Mouse (Mus musculus) Patski (cell line): Measurements from ENCODE around the gene Dach1. TPM values are rescaled to one million over a fixed set of nuclear protein-coding genes. Genes with fewer than 3 reads are reported as not detected.
A peak's percentile ranks its signal among the peaks of the same experiment; 100 is the strongest.

ENCODE experiments used
- ATAC-seq: fragments of 100-300 bp; one replicate; pipeline ENCODE4 v1.8.0; 2021
- CTCF ChIA-PET: fragments of 350-600 bp; sonication (Branson Sonifier 250); formaldehyde crosslinking; loops from one replicate; lab custom pipeline; 2022; ENCODE audit warnings: inconsistent platforms; lab: Charles Lee
- POLR2A ChIA-PET: fragments of 350-600 bp; sonication (Branson Sonifier 250); formaldehyde crosslinking; loops from one replicate; lab custom pipeline; 2022; ENCODE audit warnings: antibody characterized with exemption, inconsistent platforms; lab: Charles Lee
- DNase-seq: peaks from one replicate; pipeline ENCODE4 v3.0.0-alpha.2; 2011; ENCODE audit warnings: low read depth, low spot score
- H3K27me3 ChIP-seq: fragments of 371-371 bp; one replicate; pipeline ENCODE4 v1.5.1; 2021
- CTCF ChIP-seq: fragments of 100-300 bp; IDR thresholded peaks from one replicate; pipeline ENCODE4 v1.5.1; 2021
- in situ Hi-C: fragments of 300-500 bp; cut with MboI; formaldehyde crosslinking; loops from 3 replicates; pipeline ENCODE4 v1.11.1; 2018; ENCODE audit warnings: low pct_unique_long_range_greater_than_20kb, mixed read lengths
- polyA plus RNA-seq: library from polyadenylated mRNA; unstranded; gene quantifications from one replicate; pipeline ENCODE4 v1.2.3, GENCODE M21; 2021

Gene Dach1
- polyA plus RNA-seq, 1 experiment from 2014 or later: 0.22 TPM

- in situ Hi-C loops: no loop called here
- H3K27me3 ChIP-seq: peaks cover 12% of the 10 kb centered on the region
- DNase-seq: no peak
- TF ChIP-seq CTCF: no peak
- POLR2A ChIA-PET: no interaction called here
- CTCF ChIA-PET: interaction anchor here (1.0 kb wide), 1 partner anchor 227 kb away, joined by 3 read pairs; no protein-coding TSS in a partner anchor
- ATAC-seq: no peak
Observed at GRCm38 (mm10) chr14:98077996-98078395, 91.6 kb downstream of the Dach1 start.

- ChIA-PET POLR2A (no interaction called here), CTCF (no interaction called here)
- TF ChIP-seq CTCF: no peak
- no peak for ATAC-seq
- DNase-seq: no peak
- peaks cover 2% of the 10 kb centered on the region for H3K27me3 ChIP-seq
- in situ Hi-C loops: no loop called here
Observed at GRCm38 (mm10) chr14:98073421-98074080, 96.0 kb downstream of the Dach1 start.

- ChIA-PET CTCF (no interaction called here), POLR2A (no interaction called here)
- in situ Hi-C loops: no loop called here
- ATAC-seq: no peak
- TF ChIP-seq CTCF: no peak
- DNase-seq: no peak
- H3K27me3 ChIP-seq: no peaks in the 10 kb centered on the region
Observed at GRCm38 (mm10) chr14:98072647-98073420, 96.7 kb downstream of the Dach1 start.

- ATAC-seq: no peak
- ChIA-PET CTCF (no interaction called here), POLR2A (no interaction called here)
- in situ Hi-C loops: no loop called here
- DNase-seq: no peak
- TF ChIP-seq CTCF: no peak
- H3K27me3 ChIP-seq: no peaks in the 10 kb centered on the region
Observed at GRCm38 (mm10) chr14:98071877-98072276, 97.7 kb downstream of the Dach1 start.

GRCm38 (mm10) chr14:98067273-98067905, 102.2 kb downstream of the Dach1 start:
- no peaks in the 10 kb centered on the region for H3K27me3 ChIP-seq
- TF ChIP-seq CTCF: no peak
- ChIA-PET CTCF (interaction anchor here (0.7 kb wide), 1 partner anchor 17 kb away, joined by 3 read pairs; no protein-coding TSS in a partner anchor), POLR2A (no interaction called here)
- ATAC-seq (peak; percentile 60), DNase-seq (peak; percentile 25)
- in situ Hi-C loops: no loop called here

- H3K27me3 ChIP-seq: no peaks in the 10 kb centered on the region
- TF ChIP-seq CTCF: no peak
- ATAC-seq (no peak), DNase-seq (no peak)
- ChIA-PET POLR2A (no interaction called here), CTCF (no interaction called here)
- in situ Hi-C loops: no loop called here
Observed at GRCm38 (mm10) chr14:98064190-98064589, 105.4 kb downstream of the Dach1 start.

- ChIA-PET POLR2A (no interaction called here), CTCF (no interaction called here)
- no peaks in the 10 kb centered on the region for H3K27me3 ChIP-seq
- no peak for TF ChIP-seq CTCF
- in situ Hi-C loops: no loop called here
- ATAC-seq (no peak), DNase-seq (no peak)
Observed at GRCm38 (mm10) chr14:98049329-98049728, 120.2 kb downstream of the Dach1 start.

GRCm38 (mm10) chr14:98048403-98048802, 121.2 kb downstream of the Dach1 start:
- CTCF ChIA-PET: no interaction called here
- H3K27me3 ChIP-seq: no peaks in the 10 kb centered on the region
- POLR2A ChIA-PET: no interaction called here
- in situ Hi-C loops: no loop called here
- DNase-seq (no peak), ATAC-seq (no peak)
- no peak for TF ChIP-seq CTCF

- TF ChIP-seq CTCF: no peak
- ATAC-seq: no peak
- DNase-seq: no peak
- no peaks in the 10 kb centered on the region for H3K27me3 ChIP-seq
- in situ Hi-C loops: no loop called here
- ChIA-PET CTCF (no interaction called here), POLR2A (no interaction called here)
Observed at GRCm38 (mm10) chr14:98047670-98048069, 121.9 kb downstream of the Dach1 start.

- DNase-seq (no peak), ATAC-seq (no peak)
- no peak for TF ChIP-seq CTCF
- ChIA-PET POLR2A (no interaction called here), CTCF (no interaction called here)
- in situ Hi-C loops: no loop called here
- no peaks in the 10 kb centered on the region for H3K27me3 ChIP-seq
Observed at GRCm38 (mm10) chr14:98046960-98047359, 122.6 kb downstream of the Dach1 start.

- TF ChIP-seq CTCF: no peak
- ATAC-seq (no peak), DNase-seq (no peak)
- ChIA-PET CTCF (no interaction called here), POLR2A (no interaction called here)
- H3K27me3 ChIP-seq: peaks cover 3% of the 10 kb centered on the region
- in situ Hi-C loops: no loop called here
Observed at GRCm38 (mm10) chr14:98038524-98038923, 131.0 kb downstream of the Dach1 start.
